Mouse (Mus musculus) forebrain, embryonic 15.5 days (tissue): ENCODE measurements around the gene Pogk. TPM values are rescaled to one million over a fixed set of nuclear protein-coding genes. Genes with fewer than 3 reads are reported as not detected.

Experiments used
- ATAC-seq: fragments of 200-750 bp; cut with Nextera tagmentation; replicated peaks from 2 replicates; pipeline ENCODE4 v1.8.0; 2017; ENCODE audit warnings: mild to moderate bottlenecking, moderate TSS enrichment, moderate library complexity
- H3K27ac ChIP-seq: fragments of 300-500 bp; sonication (generic); replicated peaks from 2 replicates; pipeline ENCODE4 v1.5.1; 2015; ENCODE audit warnings: mild to moderate bottlenecking, inconsistent platforms
- H3K27me3 ChIP-seq: fragments of 300-500 bp; sonication (generic); 2 replicates; pipeline ENCODE4 v1.6.1; 2015; ENCODE audit warnings: inconsistent platforms
- H3K36me3 ChIP-seq: fragments of 300-500 bp; sonication (generic); 2 replicates; pipeline ENCODE4 v1.6.1; 2015; ENCODE audit warnings: mild to moderate bottlenecking, inconsistent platforms
- H3K4me1 ChIP-seq: fragments of 300-500 bp; sonication (generic); 2 replicates; pipeline ENCODE4 v1.6.1; 2015; ENCODE audit warnings: inconsistent platforms
- H3K4me2 ChIP-seq: fragments of 300-500 bp; sonication (generic); replicated peaks from 2 replicates; pipeline ENCODE4 v1.6.1; 2015; ENCODE audit warnings: mild to moderate bottlenecking, inconsistent platforms
- H3K4me3 ChIP-seq: fragments of 300-500 bp; sonication (generic); 2 replicates; pipeline ENCODE4 v1.5.1; 2015; ENCODE audit warnings: mild to moderate bottlenecking, inconsistent platforms
- H3K9ac ChIP-seq: fragments of 300-500 bp; sonication (generic); replicated peaks from 2 replicates; pipeline ENCODE4 v1.6.1; 2015; ENCODE audit warnings: mild to moderate bottlenecking, inconsistent platforms
- H3K9me3 ChIP-seq: fragments of 300-500 bp; sonication (generic); 2 replicates; pipeline ENCODE4 v1.6.1; 2016; ENCODE audit warnings: inconsistent platforms
- WGBS: fragments of 180-500 bp; shearing (Covaris S2); methylation state at CpG from one replicate; pipeline ENCODE4 v1.1.7; 2015; ENCODE audit warnings: mixed read lengths; 5-methylcytosine and 5-hydroxymethylcytosine counted together
- polyA plus RNA-seq: library from polyadenylated mRNA; unstranded; fragments of >200 nt; fragmentation: Nextera tagmentation; extraction: Ambion mirVana; gene quantifications from 2 replicates; pipeline ENCODE4 v1.2.1, GENCODE M21; 2015

Gene Pogk
- 41.1 and 42.0 TPM in 2 replicates for polyA plus RNA-seq

- H3K27ac ChIP-seq, result peak within 1 kb of the TSS; percentile 63
- H3K4me3 ChIP-seq, result peak within 1 kb of the TSS; percentile 81
- peaks cover 25% of the 10 kb centered on the region for H3K36me3 ChIP-seq
- H3K4me2 ChIP-seq, result peak within 1 kb of the TSS; percentile 79
- no peaks in the 10 kb centered on the region for H3K9me3 ChIP-seq
- H3K4me1 ChIP-seq, result peaks cover 20% of the 10 kb centered on the region
- peak within 1 kb of the TSS; percentile 77 for H3K9ac ChIP-seq
- WGBS, result 5% methylated on average over 48 of the region's 49 CpGs
- peak; percentile 95 for ATAC-seq
- H3K27me3 ChIP-seq, result no peaks in the 10 kb centered on the region
Observed at GRCm38 (mm10) chr1:166409701-166410220, at the start of gene Pogk. Gene Pogk, minus strand, starts transcription at chr1:166409863.

- no peak overlapping the region for H3K9ac ChIP-seq
- no peaks in the 10 kb centered on the region for H3K4me1 ChIP-seq
- H3K27me3 ChIP-seq, result no peaks in the 10 kb centered on the region
Observed at GRCm38 (mm10) chr1:166441992-166442391, 32.3 kb upstream of the Pogk start.

DNA sequence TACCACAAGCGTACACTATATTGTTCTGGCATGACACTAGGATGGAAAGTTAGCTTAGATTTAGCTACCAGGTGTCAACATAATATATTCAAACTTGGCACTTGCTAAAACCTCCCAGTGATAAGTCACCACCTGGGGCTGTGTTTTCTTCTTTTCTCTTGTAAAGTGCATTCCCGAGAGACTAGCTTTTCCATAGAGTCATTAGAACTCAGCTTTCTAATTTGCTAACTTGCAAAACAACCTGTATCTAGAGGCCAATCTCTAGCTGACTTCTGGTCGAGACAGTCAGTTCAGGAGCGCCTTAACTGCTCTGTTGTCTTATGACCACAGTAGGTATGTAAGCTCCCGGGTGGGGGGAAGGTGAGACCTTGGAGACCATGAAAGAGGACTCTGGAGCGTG is 29.8 kb upstream of the Pogk start:
- H3K9ac ChIP-seq, result no peak overlapping the region
- H3K4me2 ChIP-seq, result no peak overlapping the region
- 67% methylated on average over 6 of the region's 6 CpGs for WGBS
- H3K27me3 ChIP-seq, result no peaks in the 10 kb centered on the region
- H3K27ac ChIP-seq, result no peak overlapping the region
- H3K36me3 ChIP-seq, result no peaks in the 10 kb centered on the region
- no peak overlapping the region for H3K4me3 ChIP-seq
- no peaks in the 10 kb centered on the region for H3K9me3 ChIP-seq
- ATAC-seq, result no peak
- H3K4me1 ChIP-seq, result no peaks in the 10 kb centered on the region

More at GRCm38 (mm10) chr1:166441992-166442391, 32.3 kb upstream of the Pogk start:
- no peaks in the 10 kb centered on the region for H3K36me3 ChIP-seq
- H3K4me2 ChIP-seq, result no peak overlapping the region
- no peak for ATAC-seq
- H3K27ac ChIP-seq, result no peak overlapping the region
- no peaks in the 10 kb centered on the region for H3K9me3 ChIP-seq
- WGBS, result 94% methylated on average over 3 of the region's 3 CpGs
- H3K4me3 ChIP-seq, result no peak overlapping the region

- H3K4me2 ChIP-seq, result no peak overlapping the region
- no peaks in the 10 kb centered on the region for H3K27me3 ChIP-seq
- no peak overlapping the region for H3K27ac ChIP-seq
- no peak for ATAC-seq
- H3K36me3 ChIP-seq, result no peaks in the 10 kb centered on the region
- WGBS, result 60% methylated on average over 10 of the region's 10 CpGs
- H3K9me3 ChIP-seq, result no peaks in the 10 kb centered on the region
- H3K4me3 ChIP-seq, result no peak overlapping the region
- no peaks in the 10 kb centered on the region for H3K4me1 ChIP-seq
- H3K9ac ChIP-seq, result no peak overlapping the region
Observed at GRCm38 (mm10) chr1:166429809-166430431, 20.3 kb upstream of the Pogk start.

- 77% methylated on average over 3 of the region's 3 CpGs for WGBS
Observed at GRCm38 (mm10) chr1:166429053-166429452, 19.4 kb upstream of the Pogk start.

DNA sequence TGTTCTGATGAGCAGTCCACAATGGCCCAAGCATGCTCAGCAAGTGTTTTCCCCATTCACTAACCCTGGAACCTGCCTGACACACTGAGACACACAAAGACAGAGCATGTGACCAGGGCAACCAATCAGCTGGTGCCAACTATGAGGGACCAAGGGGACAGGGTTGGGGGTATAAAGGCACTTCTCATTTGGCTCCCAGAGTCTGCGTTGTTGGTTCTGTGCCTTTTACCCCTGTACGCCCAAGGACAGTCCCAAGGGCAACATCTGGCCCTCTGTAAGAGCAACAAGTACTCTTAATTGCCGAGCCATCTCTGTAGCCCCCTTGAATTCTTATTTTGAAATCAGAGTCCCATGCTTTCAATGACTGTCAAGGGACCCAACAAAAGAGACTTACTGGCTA is 2.6 kb upstream of the Pogk start:
- Histone ChIP-seq H3K4me3 (no peak overlapping the region), H3K36me3 (peaks cover 8% of the 10 kb centered on the region; the same call in 1 of the 2 replicates), H3K9me3 (no peaks in the 10 kb centered on the region), H3K27me3 (no peaks in the 10 kb centered on the region), H3K4me2 (no peak overlapping the region), H3K4me1 (peaks cover 20% of the 10 kb centered on the region), H3K9ac (no peak overlapping the region), H3K27ac (no peak overlapping the region)
- WGBS, result 90% methylated on average over 3 of the region's 3 CpGs
- ATAC-seq, result no peak

More at GRCm38 (mm10) chr1:166429053-166429452, 19.4 kb upstream of the Pogk start:
- Histone ChIP-seq H3K4me3 (no peak overlapping the region), H3K27ac (no peak overlapping the region), H3K27me3 (no peaks in the 10 kb centered on the region), H3K36me3 (no peaks in the 10 kb centered on the region), H3K4me2 (no peak overlapping the region), H3K4me1 (no peaks in the 10 kb centered on the region), H3K9me3 (no peaks in the 10 kb centered on the region), H3K9ac (no peak overlapping the region)
- 0 out of 2 replicates have a peak, but pooled peaks have one; percentile 67 for ATAC-seq

DNA sequence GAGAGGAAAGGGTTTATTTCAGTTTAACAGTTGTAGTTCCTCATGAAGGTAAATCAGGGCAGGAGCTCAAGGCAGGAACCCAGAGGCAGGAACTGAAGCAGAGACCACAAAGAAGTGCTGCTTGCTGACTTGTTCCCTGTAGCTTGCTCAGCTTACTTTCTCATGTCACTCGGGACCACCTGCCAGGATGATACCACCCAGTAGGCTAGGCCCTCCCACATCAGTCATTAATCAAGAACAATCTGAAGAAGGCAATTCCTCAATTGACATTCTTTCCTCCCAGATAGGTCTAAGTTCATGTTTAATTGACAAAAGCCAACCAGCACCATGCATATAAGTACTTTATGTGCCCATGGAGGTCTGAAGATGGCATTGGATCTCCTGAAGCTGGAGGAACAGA is 1.9 kb upstream of the Pogk start:
- no peak overlapping the region for H3K4me3 ChIP-seq
- H3K9me3 ChIP-seq, result no peaks in the 10 kb centered on the region
- peaks cover 14% of the 10 kb centered on the region for H3K36me3 ChIP-seq
- 94% methylated on average over 1 of the region's 1 CpGs for WGBS
- H3K9ac ChIP-seq, result no peak overlapping the region
- no peaks in the 10 kb centered on the region for H3K27me3 ChIP-seq
- no peak for ATAC-seq
- H3K4me2 ChIP-seq, result no peak overlapping the region
- peaks cover 20% of the 10 kb centered on the region for H3K4me1 ChIP-seq
- H3K27ac ChIP-seq, result no peak overlapping the region

DNA sequence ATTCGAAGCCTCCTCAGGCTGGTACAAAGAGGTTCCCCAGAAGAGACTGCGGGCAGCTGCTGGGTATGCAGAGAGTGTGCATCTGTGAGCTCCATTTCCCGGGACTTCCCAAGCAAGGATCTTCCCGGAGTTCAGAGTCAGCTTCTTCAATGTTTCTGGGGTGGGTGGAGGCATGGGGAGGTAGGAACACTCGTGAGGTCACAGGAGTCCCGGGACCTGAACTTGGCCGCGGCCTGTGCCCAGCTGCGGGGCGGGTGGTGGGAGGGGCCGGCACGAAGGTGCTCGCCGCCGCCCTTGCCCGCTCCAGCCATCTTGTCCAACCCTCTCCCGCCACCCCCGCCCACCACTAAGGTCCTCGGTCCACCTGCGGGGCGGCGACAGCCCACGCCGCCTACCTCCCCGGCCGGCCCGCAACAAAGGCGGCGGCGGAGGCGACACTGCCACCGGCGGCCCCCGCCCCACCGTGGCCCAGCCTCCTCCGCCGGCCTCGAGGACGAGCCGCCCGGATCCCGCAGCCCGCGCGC is 424 bp downstream of the Pogk start:
- H3K27ac ChIP-seq, result peak overlapping the region; percentile 63
- peaks cover 29% of the 10 kb centered on the region for H3K36me3 ChIP-seq
- peak overlapping the region; percentile 81 for H3K4me3 ChIP-seq
- ATAC-seq, result peak; percentile 66
- no peaks in the 10 kb centered on the region for H3K9me3 ChIP-seq
- peak overlapping the region; percentile 77 for H3K9ac ChIP-seq
- no peaks in the 10 kb centered on the region for H3K27me3 ChIP-seq
- under 1% methylated on average over 43 of the region's 45 CpGs for WGBS
- H3K4me2 ChIP-seq, result peak overlapping the region; percentile 79
- H3K4me1 ChIP-seq, result peaks cover 20% of the 10 kb centered on the region

DNA sequence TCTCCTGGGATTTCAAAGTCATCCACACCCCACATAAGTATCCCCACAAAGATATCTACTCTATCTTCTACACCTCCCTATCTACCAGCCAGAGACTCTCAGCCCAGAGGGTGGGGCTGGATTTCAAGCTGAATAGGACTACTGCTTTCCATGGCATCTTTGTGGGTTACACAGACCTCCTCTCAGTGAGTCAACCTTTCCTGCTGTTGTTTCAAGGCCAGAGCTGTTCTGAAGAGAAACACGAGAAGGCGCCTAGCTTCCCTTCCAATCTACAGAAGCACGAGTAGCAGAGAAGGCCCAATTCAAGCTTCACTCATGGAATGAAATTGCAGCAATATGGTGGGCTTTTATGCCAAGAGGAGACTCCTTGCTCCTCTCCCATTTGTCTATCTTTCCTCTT is 5.8 kb downstream of the Pogk start:
- Histone ChIP-seq H3K4me3 (no peak overlapping the region), H3K36me3 (peaks cover 65% of the 10 kb centered on the region), H3K9ac (no peak overlapping the region), H3K9me3 (no peaks in the 10 kb centered on the region), H3K27me3 (no peaks in the 10 kb centered on the region), H3K27ac (no peak overlapping the region), H3K4me2 (no peak overlapping the region), H3K4me1 (peaks cover 22% of the 10 kb centered on the region)
- WGBS, result 96% methylated on average over 3 of the region's 3 CpGs
- ATAC-seq, result no peak

GRCm38 (mm10) chr1:166402003-166402402 is 7.7 kb downstream of the Pogk start:
- Histone ChIP-seq H3K4me2 (no peak overlapping the region), H3K4me3 (no peak overlapping the region), H3K9me3 (no peaks in the 10 kb centered on the region), H3K27me3 (no peaks in the 10 kb centered on the region), H3K4me1 (peaks cover 9% of the 10 kb centered on the region; the same call in 1 of the 2 replicates), H3K27ac (no peak overlapping the region), H3K36me3 (peaks cover 73% of the 10 kb centered on the region), H3K9ac (no peak overlapping the region)
- 40% methylated on average over 4 of the region's 4 CpGs for WGBS
- ATAC-seq, result peak; percentile 44

GRCm38 (mm10) chr1:166401455-166401854 is 8.2 kb downstream of the Pogk start:
- ATAC-seq, result no peak
- Histone ChIP-seq H3K4me2 (no peak overlapping the region), H3K9me3 (no peaks in the 10 kb centered on the region), H3K36me3 (peaks cover 74% of the 10 kb centered on the region), H3K27me3 (no peaks in the 10 kb centered on the region), H3K4me3 (no peak overlapping the region), H3K9ac (no peak overlapping the region), H3K27ac (no peak overlapping the region), H3K4me1 (peaks cover 9% of the 10 kb centered on the region; the same call in 1 of the 2 replicates)

DNA sequence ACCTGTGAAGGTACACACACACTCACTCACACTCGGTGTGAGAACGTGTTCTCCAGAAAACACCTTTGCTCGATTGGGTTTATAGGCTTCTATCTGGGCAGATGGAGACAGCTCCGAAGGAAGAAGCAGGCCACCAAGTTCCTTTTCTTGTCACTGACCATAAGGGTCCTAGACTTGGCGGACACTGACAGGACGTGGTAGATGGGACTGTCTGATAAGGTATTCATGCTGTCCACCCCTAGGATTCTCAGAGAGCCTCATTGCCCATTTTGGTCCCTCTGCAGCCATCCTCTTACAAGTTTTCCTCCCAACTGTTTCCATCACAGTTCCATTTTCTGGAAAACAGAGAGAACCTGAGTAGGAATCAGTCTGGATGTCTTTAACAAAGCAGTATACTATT is 13.3 kb downstream of the Pogk start:
- no peaks in the 10 kb centered on the region for H3K27me3 ChIP-seq
- WGBS, result 94% methylated on average over 6 of the region's 6 CpGs
- peaks cover 96% of the 10 kb centered on the region for H3K36me3 ChIP-seq
- peaks cover 2% of the 10 kb centered on the region; the same call in 1 of the 2 replicates for H3K4me1 ChIP-seq
- no peak overlapping the region for H3K4me3 ChIP-seq
- ATAC-seq, result no peak
- H3K9ac ChIP-seq, result no peak overlapping the region
- H3K9me3 ChIP-seq, result no peaks in the 10 kb centered on the region
- no peak overlapping the region for H3K27ac ChIP-seq
- no peak overlapping the region for H3K4me2 ChIP-seq
